Mouse (Mus musculus): ENCODE results near the gene Krtap5-4. TPM values are rescaled to one million over a fixed set of nuclear protein-coding genes. Genes with fewer than 3 reads are reported as not detected.
"Not testable (repeated sequence)": the region's sequence is repeated elsewhere in the genome, so short reads cannot be mapped to it uniquely, and the experiment has no call there.

The Krtap5-4 gene
- polyA plus RNA-seq, 1 experiment from 2014 or later, result not detected

- no peak for DNase-seq (ENCODE audit: low spot score)
- no peak overlapping the region for H3K27ac ChIP-seq (ENCODE audit: low read depth, low read length)
- H3K4me2 ChIP-seq (replicated peaks; ENCODE audit: low read depth, low read length), result peak overlapping the region; percentile 74
- H3K4me1 ChIP-seq (replicated peaks; ENCODE audit: control insufficient read depth, insufficient read depth, low read length), result no peaks in the 10 kb centered on the region
- H3K9me3 ChIP-seq (ENCODE audit: control insufficient read depth, low read length), result no peaks in the 10 kb centered on the region
- peak overlapping the region; percentile 21 for H3K9ac ChIP-seq (ENCODE audit: low read depth, low read length)
- no peaks in the 10 kb centered on the region for H3K36me3 ChIP-seq (ENCODE audit: control insufficient read depth, insufficient read depth, low read length)
- 25% methylated on average over 23 of the region's 23 CpGs for WGBS
- peaks cover 9% of the 10 kb centered on the region for H3K27me3 ChIP-seq (ENCODE audit: control insufficient read depth, insufficient read depth, low read length)
- H3K4me3 ChIP-seq (ENCODE audit: low read depth, low read length), result peak overlapping the region; percentile 45; the same call in 1 of the 2 replicates
- ATAC-seq (ENCODE audit: low FRiP score), result peak; percentile 76
These were observed 18.1 kb upstream of the Krtap5-4 start for GRCm38 (mm10) chr7:142285130-142285835.

GRCm38 (mm10) chr7:142285910-142286612 lies 17.3 kb upstream of the Krtap5-4 start:
- ATAC-seq (ENCODE audit: low FRiP score); H3K9ac ChIP-seq (ENCODE audit: low read depth, low read length): not testable (repeated sequence)
- WGBS, result 77% methylated on average over 9 of the region's 9 CpGs

GRCm38 (mm10) chr7:142293851-142294250 lies 9.5 kb upstream of the Krtap5-4 start:
- H3K4me1 ChIP-seq (replicated peaks; ENCODE audit: control insufficient read depth, insufficient read depth, low read length); H3K9me3 ChIP-seq (ENCODE audit: control insufficient read depth, low read length); ATAC-seq (ENCODE audit: low FRiP score); H3K9ac ChIP-seq (ENCODE audit: low read depth, low read length); H3K27ac ChIP-seq (ENCODE audit: low read depth, low read length); H3K4me2 ChIP-seq (replicated peaks; ENCODE audit: low read depth, low read length); H3K36me3 ChIP-seq (ENCODE audit: control insufficient read depth, insufficient read depth, low read length); H3K27me3 ChIP-seq (ENCODE audit: control insufficient read depth, insufficient read depth, low read length); H3K4me3 ChIP-seq (ENCODE audit: low read depth, low read length): not testable (repeated sequence)
- peak; percentile 62 for DNase-seq (ENCODE audit: low spot score)
- WGBS, result 0% methylated on average over 2 of the region's 2 CpGs

More at GRCm38 (mm10) chr7:142285910-142286612, 17.3 kb upstream of the Krtap5-4 start:
- H3K36me3 ChIP-seq (ENCODE audit: control insufficient read depth, insufficient read depth, low read length); DNase-seq (ENCODE audit: low spot score); H3K27ac ChIP-seq (ENCODE audit: low read depth, low read length); H3K4me1 ChIP-seq (replicated peaks; ENCODE audit: control insufficient read depth, insufficient read depth, low read length); H3K4me3 ChIP-seq (ENCODE audit: low read depth, low read length); H3K9me3 ChIP-seq (ENCODE audit: control insufficient read depth, low read length); H3K27me3 ChIP-seq (ENCODE audit: control insufficient read depth, insufficient read depth, low read length); H3K4me2 ChIP-seq (replicated peaks; ENCODE audit: low read depth, low read length): not testable (repeated sequence)

- ATAC-seq (ENCODE audit: low FRiP score) (no peak), DNase-seq (ENCODE audit: low spot score) (no peak)
- Histone ChIP-seq H3K9ac (ENCODE audit: low read depth, low read length) (no peak overlapping the region), H3K4me3 (ENCODE audit: low read depth, low read length) (no peak overlapping the region), H3K36me3 (ENCODE audit: control insufficient read depth, insufficient read depth, low read length) (no peaks in the 10 kb centered on the region), H3K27ac (ENCODE audit: low read depth, low read length) (no peak overlapping the region), H3K4me1 (replicated peaks; ENCODE audit: control insufficient read depth, insufficient read depth, low read length) (no peaks in the 10 kb centered on the region), H3K9me3 (ENCODE audit: control insufficient read depth, low read length) (no peaks in the 10 kb centered on the region), H3K27me3 (ENCODE audit: control insufficient read depth, insufficient read depth, low read length) (no peaks in the 10 kb centered on the region), H3K4me2 (replicated peaks; ENCODE audit: low read depth, low read length) (no peak overlapping the region)
These were observed 7.9 kb upstream of the Krtap5-4 start for GRCm38 (mm10) chr7:142295418-142295817.

- not testable (repeated sequence) for H3K9me3 ChIP-seq (ENCODE audit: control insufficient read depth, low read length); H3K4me3 ChIP-seq (ENCODE audit: low read depth, low read length); H3K9ac ChIP-seq (ENCODE audit: low read depth, low read length); ATAC-seq (ENCODE audit: low FRiP score); H3K27me3 ChIP-seq (ENCODE audit: control insufficient read depth, insufficient read depth, low read length); DNase-seq (ENCODE audit: low spot score); H3K4me2 ChIP-seq (replicated peaks; ENCODE audit: low read depth, low read length); H3K4me1 ChIP-seq (replicated peaks; ENCODE audit: control insufficient read depth, insufficient read depth, low read length); H3K36me3 ChIP-seq (ENCODE audit: control insufficient read depth, insufficient read depth, low read length); H3K27ac ChIP-seq (ENCODE audit: low read depth, low read length)
- 38% methylated on average over 4 of the region's 4 CpGs for WGBS
These were observed 7.2 kb upstream of the Krtap5-4 start for GRCm38 (mm10) chr7:142296108-142296507.

- ATAC-seq (ENCODE audit: low FRiP score); H3K4me2 ChIP-seq (replicated peaks; ENCODE audit: low read depth, low read length); H3K27ac ChIP-seq (ENCODE audit: low read depth, low read length); H3K36me3 ChIP-seq (ENCODE audit: control insufficient read depth, insufficient read depth, low read length); H3K9ac ChIP-seq (ENCODE audit: low read depth, low read length); H3K9me3 ChIP-seq (ENCODE audit: control insufficient read depth, low read length); H3K4me3 ChIP-seq (ENCODE audit: low read depth, low read length); H3K4me1 ChIP-seq (replicated peaks; ENCODE audit: control insufficient read depth, insufficient read depth, low read length); H3K27me3 ChIP-seq (ENCODE audit: control insufficient read depth, insufficient read depth, low read length); DNase-seq (ENCODE audit: low spot score): not testable (repeated sequence)
These were observed 6.3 kb upstream of the Krtap5-4 start, which contains the start of gene Krtap5-1 for GRCm38 (mm10) chr7:142297018-142297417. Krtap5-1 (minus strand) TSS chr7:142297118.

GRCm38 (mm10) chr7:142303929-142304328 lies 580 bp downstream of the Krtap5-4 start:
- H3K27ac ChIP-seq (ENCODE audit: low read depth, low read length), result not testable (repeated sequence)
- WGBS, result 84% methylated on average over 1 of the region's 1 CpGs

GRCm38 (mm10) chr7:142314600-142315285 lies 11.4 kb downstream of the Krtap5-4 start:
- ATAC-seq (ENCODE audit: low FRiP score) (no peak), DNase-seq (ENCODE audit: low spot score) (no peak)
- Histone ChIP-seq H3K36me3 (ENCODE audit: control insufficient read depth, insufficient read depth, low read length) (no peaks in the 10 kb centered on the region), H3K4me3 (ENCODE audit: low read depth, low read length) (no peak overlapping the region), H3K27me3 (ENCODE audit: control insufficient read depth, insufficient read depth, low read length) (no peaks in the 10 kb centered on the region), H3K27ac (ENCODE audit: low read depth, low read length) (no peak overlapping the region), H3K4me1 (replicated peaks; ENCODE audit: control insufficient read depth, insufficient read depth, low read length) (no peaks in the 10 kb centered on the region), H3K9me3 (ENCODE audit: control insufficient read depth, low read length) (no peaks in the 10 kb centered on the region), H3K9ac (ENCODE audit: low read depth, low read length) (no peak overlapping the region), H3K4me2 (replicated peaks; ENCODE audit: low read depth, low read length) (no peak overlapping the region)
- WGBS, result 50% methylated on average over 5 of the region's 5 CpGs

More at GRCm38 (mm10) chr7:142303929-142304328, 580 bp downstream of the Krtap5-4 start:
- not testable (repeated sequence) for H3K4me3 ChIP-seq (ENCODE audit: low read depth, low read length); H3K4me1 ChIP-seq (replicated peaks; ENCODE audit: control insufficient read depth, insufficient read depth, low read length); ATAC-seq (ENCODE audit: low FRiP score); H3K9me3 ChIP-seq (ENCODE audit: control insufficient read depth, low read length); H3K4me2 ChIP-seq (replicated peaks; ENCODE audit: low read depth, low read length); H3K9ac ChIP-seq (ENCODE audit: low read depth, low read length); H3K36me3 ChIP-seq (ENCODE audit: control insufficient read depth, insufficient read depth, low read length); DNase-seq (ENCODE audit: low spot score); H3K27me3 ChIP-seq (ENCODE audit: control insufficient read depth, insufficient read depth, low read length)
